Mouse (Mus musculus): ENCODE measurements around the gene Atp2c1.

Gene Atp2c1

GRCm38 (mm10) chr9:105527219-105527618, at the start of gene Atp2c1:
TSS of gene Atp2c1 (minus strand) at chr9:105527319.
- DNase-seq (ENCODE audit: low read depth, low spot score), result no peak

GRCm38 (mm10) chr9:105557452-105557851, 30.3 kb upstream of the Atp2c1 start:
- DNase-seq (ENCODE audit: low read depth, low spot score), result no peak

GRCm38 (mm10) chr9:105556141-105556735, 29.1 kb upstream of the Atp2c1 start:
- DNase-seq (ENCODE audit: low read depth, low spot score), result no peak

GRCm38 (mm10) chr9:105554439-105554807, 27.3 kb upstream of the Atp2c1 start:
- DNase-seq (ENCODE audit: low read depth, low spot score), result no peak

- no peak for DNase-seq (ENCODE audit: low read depth, low spot score)
These were observed 26.7 kb upstream of the Atp2c1 start for GRCm38 (mm10) chr9:105553629-105554438.

- DNase-seq (ENCODE audit: low read depth, low spot score), result no peak
These were observed 24.3 kb upstream of the Atp2c1 start for GRCm38 (mm10) chr9:105551407-105551806.

- DNase-seq (ENCODE audit: low read depth, low spot score), result no peak
These were observed 22.0 kb upstream of the Atp2c1 start for GRCm38 (mm10) chr9:105549096-105549495.

- no peak for DNase-seq (ENCODE audit: low read depth, low spot score)
These were observed 17.1 kb upstream of the Atp2c1 start for GRCm38 (mm10) chr9:105544013-105544750.

GRCm38 (mm10) chr9:105537473-105537872, 10.4 kb upstream of the Atp2c1 start:
- DNase-seq (ENCODE audit: low read depth, low spot score), result no peak

GRCm38 (mm10) chr9:105536877-105537276, 9.8 kb upstream of the Atp2c1 start:
- no peak for DNase-seq (ENCODE audit: low read depth, low spot score)

GRCm38 (mm10) chr9:105525355-105525754, 1.8 kb downstream of the Atp2c1 start:
- DNase-seq (ENCODE audit: low read depth, low spot score), result no peak

GRCm38 (mm10) chr9:105523038-105523437, 4.1 kb downstream of the Atp2c1 start:
- DNase-seq (ENCODE audit: low read depth, low spot score), result no peak

- DNase-seq (ENCODE audit: low read depth, low spot score), result no peak
These were observed 5.1 kb downstream of the Atp2c1 start for GRCm38 (mm10) chr9:105522063-105522462.

GRCm38 (mm10) chr9:105520776-105521552, 6.2 kb downstream of the Atp2c1 start:
- DNase-seq (ENCODE audit: low read depth, low spot score), result no peak

GRCm38 (mm10) chr9:105519278-105519883, 7.7 kb downstream of the Atp2c1 start:
- DNase-seq (ENCODE audit: low read depth, low spot score), result no peak

- DNase-seq (ENCODE audit: low read depth, low spot score), result no peak
These were observed 23.4 kb downstream of the Atp2c1 start for GRCm38 (mm10) chr9:105503690-105504089.

- DNase-seq (ENCODE audit: low read depth, low spot score), result no peak
These were observed 24.7 kb downstream of the Atp2c1 start for GRCm38 (mm10) chr9:105502389-105502788.

- DNase-seq (ENCODE audit: low read depth, low spot score), result peak; percentile 81
These were observed 31.6 kb downstream of the Atp2c1 start for GRCm38 (mm10) chr9:105495316-105496174.

GRCm38 (mm10) chr9:105494553-105495315, 32.4 kb downstream of the Atp2c1 start:
- peak; percentile 85 for DNase-seq (ENCODE audit: low read depth, low spot score)

- peak; percentile 63 for DNase-seq (ENCODE audit: low read depth, low spot score)
These were observed 34.4 kb downstream of the Atp2c1 start for GRCm38 (mm10) chr9:105492744-105493143.

All from 3T3-L1 (cell line).